Mouse (Mus musculus) heart, embryonic 12.5 days (tissue): ENCODE results near the gene Mettl11b. TPM values are rescaled to one million over a fixed set of nuclear protein-coding genes. Genes with fewer than 3 reads are reported as not detected.

Source experiments
- polyA plus RNA-seq: library from polyadenylated mRNA; unstranded; fragments of >200 nt; fragmentation: Nextera tagmentation; extraction: Ambion mirVana; gene quantifications from 2 replicates; pipeline ENCODE4 v1.2.1, GENCODE M21; 2016

The Mettl11b gene
- polyA plus RNA-seq, 1 experiment from 2014 or later, result 0.13 TPM

Other genes starting within 250 kb of the Mettl11b start
- 22.3 and 23.9 TPM in 2 replicates for gene Kifap3, start 54.4 kb upstream of the Mettl11b start, polyA plus RNA-seq
- 16.0 and 17.1 TPM in 2 replicates for gene Scyl3, start 203.9 kb upstream of the Mettl11b start, polyA plus RNA-seq